Mouse (Mus musculus): ENCODE data around the gene Hs6st3. TPM values are rescaled to one million over a fixed set of nuclear protein-coding genes. Genes with fewer than 3 reads are reported as not detected.

The Hs6st3 gene
- polyA plus RNA-seq, 1 experiment from 2014 or later, result 0.08 TPM

Other genes with a start within 250 kb of the Hs6st3 start
- 4.8 and 7.7 TPM in 2 replicates for gene Dzip1, start 212.9 kb upstream of the Hs6st3 start, polyA plus RNA-seq (2015; fragmentation: Nextera tagmentation; extraction: Ambion mirVana)
- gene Dnajc3, start 200.4 kb upstream of the Hs6st3 start, polyA plus RNA-seq (2015; fragmentation: Nextera tagmentation; extraction: Ambion mirVana), result 24.9 and 29.6 TPM in 2 replicates
- gene Uggt2, start 38.9 kb upstream of the Hs6st3 start, polyA plus RNA-seq (2015; fragmentation: Nextera tagmentation; extraction: Ambion mirVana), result 7.4 and 8.1 TPM in 2 replicates

Data from heart, embryonic 15.5 days (tissue).